Mouse (Mus musculus): ENCODE measurements around the gene Gramd1b.

Gramd1b gene

DNA sequence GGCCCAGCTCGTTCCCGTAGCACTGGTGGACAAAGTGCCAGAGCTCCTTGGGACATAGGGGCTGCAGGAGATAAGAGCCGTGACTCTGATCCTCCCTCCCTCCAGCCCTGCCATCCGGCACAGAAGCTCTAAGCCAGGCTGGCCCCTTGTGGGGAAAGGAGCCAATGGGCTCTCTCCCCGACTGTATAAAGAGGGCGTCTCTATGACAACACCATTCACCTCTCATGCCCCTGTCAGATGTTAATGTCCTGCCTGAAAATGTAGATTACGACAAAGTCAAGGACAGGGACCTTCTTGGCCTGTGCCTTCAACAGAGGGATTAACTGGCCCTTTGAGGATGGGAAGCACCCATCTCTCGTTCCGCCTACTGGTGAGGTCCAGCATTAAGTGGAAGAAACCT is 219.4 kb downstream of the Gramd1b start:
- no peak for DNase-seq (ENCODE audit: low spot score in 2 of 2)

DNA sequence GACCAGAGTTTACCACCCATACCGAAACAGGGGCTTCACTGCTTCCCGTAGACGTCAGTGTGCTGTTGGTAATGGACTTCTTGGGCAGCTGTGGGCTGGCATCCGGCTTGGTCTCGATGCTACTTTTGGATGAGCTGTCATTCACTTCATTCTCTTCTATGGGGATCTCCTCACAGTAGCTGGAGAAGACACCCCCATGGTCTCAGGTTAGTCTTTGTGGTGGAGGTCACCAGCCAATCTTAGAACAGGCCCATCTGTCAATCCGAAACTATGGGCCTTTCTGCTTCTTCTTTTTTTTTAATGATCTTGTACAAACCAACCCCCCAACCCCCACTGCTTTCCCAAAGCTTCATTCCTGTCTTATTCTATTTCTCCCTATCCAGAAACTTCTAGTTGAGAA is 221.3 kb downstream of the Gramd1b start:
- DNase-seq (ENCODE audit: low spot score in 2 of 2): no peak

DNA sequence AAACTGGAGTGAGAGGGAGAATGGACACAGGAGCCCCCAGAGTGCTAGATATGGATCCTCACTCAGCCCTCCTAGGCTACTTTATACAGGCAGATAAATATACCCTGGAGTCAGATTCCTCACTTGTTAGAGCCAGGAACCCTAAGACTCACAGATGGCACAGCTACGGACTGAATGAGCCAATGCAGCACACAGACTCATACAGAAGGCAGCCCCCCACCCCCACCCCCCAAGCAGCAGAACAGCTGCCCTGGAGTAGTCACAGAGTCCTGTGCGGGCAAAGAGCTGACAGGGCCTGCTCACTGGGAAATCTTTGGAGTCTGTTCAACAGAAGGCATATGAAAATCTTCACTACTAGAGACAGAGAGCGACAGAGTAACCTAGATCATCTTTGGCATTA is 223.9 kb downstream of the Gramd1b start:
- no peak for DNase-seq (ENCODE audit: low spot score in 2 of 2)

DNA sequence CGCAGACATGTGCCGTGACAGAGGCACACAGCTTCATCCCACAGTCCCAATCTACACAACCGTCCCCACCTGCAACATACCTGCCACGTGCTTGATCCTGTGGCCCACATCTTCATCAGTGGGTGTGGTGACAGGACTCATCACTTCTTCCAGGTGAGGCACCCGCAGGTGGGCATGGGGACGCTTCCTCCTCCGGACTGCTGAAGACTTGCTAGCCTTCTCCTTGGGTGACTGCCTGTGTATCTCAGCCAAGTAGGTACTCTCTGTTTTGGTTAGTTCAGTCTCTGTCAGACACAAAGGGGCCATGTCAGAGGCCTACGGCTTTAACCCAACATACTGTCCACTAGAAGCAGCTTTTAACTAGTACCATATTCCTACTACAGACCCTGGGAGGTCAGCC is 226.9 kb downstream of the Gramd1b start:
- DNase-seq (ENCODE audit: low spot score in 2 of 2): no peak

DNA sequence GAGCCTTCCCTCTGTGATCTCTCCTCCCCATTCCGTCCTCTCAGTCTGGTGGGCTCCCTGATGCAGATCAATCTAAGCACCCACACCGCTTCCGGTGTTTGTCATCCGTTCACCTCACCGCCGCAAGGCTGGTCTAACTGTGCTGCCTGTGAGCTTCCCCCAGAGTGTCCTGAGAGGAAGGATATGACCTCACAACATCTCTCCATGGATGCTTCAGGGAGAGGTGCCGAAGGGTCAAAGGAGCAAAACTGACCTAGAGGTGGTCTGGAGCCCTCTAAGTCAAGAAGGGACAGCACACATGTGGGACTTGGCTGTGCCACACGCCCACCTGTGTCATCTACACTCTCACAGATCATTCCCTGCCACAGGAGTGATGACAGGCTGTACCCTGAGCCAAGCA is 228.8 kb downstream of the Gramd1b start:
- no peak for DNase-seq (ENCODE audit: low spot score in 2 of 2)

DNA sequence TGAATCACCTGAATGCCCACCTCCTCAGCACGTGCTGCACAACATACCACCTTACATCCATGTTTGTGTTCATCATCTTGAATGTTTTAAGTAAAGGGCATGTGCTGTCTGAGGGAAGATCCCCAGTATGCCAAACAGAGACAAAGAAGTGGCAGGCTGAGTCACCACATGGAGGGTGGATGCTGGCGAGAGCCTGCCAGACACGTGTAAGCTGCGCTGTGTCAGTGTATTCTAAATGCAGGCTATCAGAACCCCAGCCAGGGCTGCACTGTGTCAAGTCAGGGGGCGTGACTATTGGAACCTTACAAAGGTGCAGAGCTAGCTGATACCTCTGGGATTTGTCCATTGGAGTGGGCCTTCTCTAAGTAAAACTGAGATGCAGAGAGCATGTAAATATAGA is 229.7 kb downstream of the Gramd1b start:
- no peak for DNase-seq (ENCODE audit: low spot score in 2 of 2)

DNA sequence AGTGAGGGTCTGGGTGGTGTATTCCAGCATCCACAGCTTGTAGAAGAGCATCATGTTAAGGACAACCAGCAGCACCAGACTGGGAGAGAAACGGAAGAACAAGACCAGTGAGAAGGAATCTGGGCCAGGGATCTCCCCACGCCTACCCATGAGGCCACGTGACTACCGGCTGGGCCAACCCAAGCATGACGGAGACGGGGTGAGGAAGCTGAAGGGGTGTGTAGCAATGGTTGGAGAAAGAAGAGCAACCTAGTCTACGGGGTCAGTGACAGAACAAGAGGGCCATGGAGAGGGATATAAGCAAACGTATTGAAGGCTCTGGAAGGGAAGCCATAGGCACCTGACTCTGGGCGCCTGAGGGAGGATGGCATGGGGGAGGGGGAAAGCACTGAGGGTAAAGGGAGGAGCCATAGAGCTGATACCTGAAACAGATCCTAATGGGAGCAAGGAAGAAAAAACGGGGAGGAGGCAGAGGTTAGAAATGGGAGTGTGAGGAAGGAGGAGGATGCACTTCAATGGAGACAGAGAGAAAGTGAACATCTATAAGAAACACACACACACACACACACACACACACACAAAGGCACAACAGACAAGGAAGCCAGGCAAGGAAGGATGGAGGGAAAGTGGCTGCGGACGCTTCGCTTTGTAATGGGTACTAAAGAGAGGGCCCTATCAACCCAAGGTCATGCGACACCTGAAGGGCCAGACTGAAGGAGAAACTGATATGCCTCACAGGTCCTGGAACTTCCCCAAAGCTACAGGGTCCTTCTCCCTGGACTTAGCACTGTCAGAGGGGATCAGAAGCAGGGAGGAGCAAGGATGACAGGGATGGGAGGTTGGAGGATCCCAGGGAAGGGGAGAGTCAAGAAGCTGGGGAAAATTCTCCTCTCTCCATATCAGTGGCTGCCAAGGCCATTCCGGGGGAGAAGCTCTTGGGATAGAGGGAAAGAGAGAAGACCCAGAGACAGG is 230.9 kb downstream of the Gramd1b start:
- DNase-seq (ENCODE audit: low spot score in 2 of 2): no peak

DNA sequence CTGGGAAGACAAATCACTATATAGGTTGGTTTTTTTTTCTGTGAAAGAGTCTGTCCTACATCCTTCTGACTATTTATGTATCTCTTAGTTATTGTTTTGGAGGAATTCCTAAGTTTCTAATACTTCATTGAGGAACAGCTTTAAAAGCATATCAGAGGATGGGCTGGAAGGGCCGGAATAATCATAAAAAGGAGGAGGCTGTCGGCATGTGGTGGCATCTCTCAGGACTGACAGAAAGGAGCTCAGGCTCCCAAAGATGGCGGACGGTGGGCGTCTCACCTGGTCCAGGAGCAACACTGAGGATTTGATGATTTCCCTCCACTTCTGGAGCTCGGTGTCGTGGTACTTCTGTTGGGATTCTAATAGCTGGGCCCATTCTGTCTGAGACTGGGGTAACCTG is 231.9 kb downstream of the Gramd1b start:
- no peak for DNase-seq (ENCODE audit: low spot score in 2 of 2)

DNA sequence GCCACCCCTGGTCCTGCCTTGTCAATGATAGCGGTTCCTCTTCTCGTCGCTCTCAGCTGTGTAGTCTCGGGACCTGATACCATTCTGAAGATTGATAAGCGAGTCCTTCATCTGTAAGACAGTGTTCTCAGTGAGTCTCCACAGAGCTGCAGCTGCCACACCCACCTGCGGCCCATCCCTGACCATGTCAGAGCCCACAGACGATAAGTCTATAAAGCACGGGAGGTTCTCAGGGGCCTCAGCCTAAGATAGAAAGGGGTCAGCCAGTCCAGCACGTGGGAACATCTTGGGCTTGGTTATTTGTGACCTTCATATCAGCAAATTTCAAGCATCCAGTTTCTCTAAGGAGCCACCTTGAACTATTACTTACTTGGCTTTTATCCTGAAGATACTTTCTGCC is 233.2 kb downstream of the Gramd1b start:
- DNase-seq (ENCODE audit: low spot score in 2 of 2): no peak

DNA sequence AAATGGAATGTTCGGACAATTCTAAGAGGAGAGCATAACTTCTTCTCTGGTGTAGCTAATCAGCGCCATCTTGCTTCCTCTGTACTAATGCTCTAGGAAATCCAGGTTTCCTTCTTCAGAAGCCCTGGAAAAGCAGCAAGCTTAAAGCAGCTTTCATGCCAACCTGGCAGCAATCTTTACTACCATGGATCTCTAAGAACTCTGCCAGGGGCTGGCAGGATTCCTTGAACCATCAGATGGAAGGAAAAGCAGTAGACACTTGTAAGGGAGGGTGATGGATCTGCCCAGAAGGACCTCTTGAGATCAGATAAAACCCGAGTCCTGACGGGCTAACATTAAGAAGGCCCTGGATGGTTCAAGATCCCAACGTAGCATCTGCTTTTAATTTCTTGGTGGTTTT is 234.9 kb downstream of the Gramd1b start:
- no peak for DNase-seq (ENCODE audit: low spot score in 2 of 2)

DNA sequence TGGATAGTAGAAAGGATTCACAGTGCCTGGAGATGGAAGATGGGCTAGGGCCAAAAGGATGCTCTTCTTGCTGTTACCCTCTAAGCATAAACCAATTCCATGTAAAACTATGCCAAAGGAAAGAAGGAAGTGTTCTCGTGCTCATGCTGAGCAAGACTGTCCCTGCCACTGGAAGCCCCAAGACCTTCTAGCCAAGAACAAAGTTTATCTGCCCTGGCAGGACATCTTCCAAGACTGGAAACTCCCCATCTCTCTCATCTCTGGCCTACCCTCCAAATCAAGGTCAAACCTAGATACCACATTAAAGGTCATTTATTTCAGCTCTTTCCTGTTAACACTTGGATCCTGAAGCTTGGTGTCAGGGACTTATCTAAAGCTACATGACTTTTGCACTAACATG is 236.3 kb downstream of the Gramd1b start:
- DNase-seq (ENCODE audit: low spot score in 2 of 2): no peak

DNA sequence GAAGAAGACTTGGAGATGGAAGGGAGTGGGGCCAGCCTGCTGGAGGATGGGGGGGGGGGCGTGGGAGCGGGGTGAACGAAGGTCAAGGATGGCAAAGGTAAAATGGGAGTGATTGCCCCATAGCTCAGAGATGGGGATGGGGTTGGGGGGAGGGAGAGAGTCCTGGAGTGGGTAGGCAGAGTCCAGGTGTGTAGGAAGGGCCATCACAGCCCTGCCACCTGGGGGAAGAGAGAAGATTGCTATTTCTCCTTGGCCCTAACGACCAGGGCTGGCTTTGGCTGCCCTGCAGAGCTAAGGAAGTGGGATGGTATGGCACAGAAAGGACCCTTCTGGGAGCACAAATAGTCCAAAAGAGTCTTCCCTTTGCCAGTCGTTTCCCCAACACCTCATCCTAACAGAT is 237.0 kb downstream of the Gramd1b start:
- DNase-seq (ENCODE audit: low spot score in 2 of 2): no peak

DNA sequence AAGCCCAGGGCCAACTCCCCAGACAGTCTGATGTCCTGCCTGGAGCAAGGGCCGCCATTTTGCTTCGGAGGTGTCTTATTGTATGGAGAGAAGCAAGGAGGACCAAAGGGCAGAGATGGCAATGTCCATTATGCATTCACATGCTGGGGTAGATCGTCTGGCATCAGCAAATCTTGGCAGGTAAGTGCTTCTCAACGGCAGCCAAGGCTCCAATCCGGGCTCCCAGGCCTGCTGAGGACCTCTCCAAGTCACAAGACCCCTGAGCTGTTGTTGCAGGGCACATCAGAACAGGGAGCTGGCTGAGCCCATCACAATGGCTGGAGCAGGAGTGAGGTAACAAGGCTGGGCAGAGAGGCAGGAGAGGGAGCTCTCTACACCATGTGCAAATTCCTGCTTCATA is 237.4 kb downstream of the Gramd1b start:
- DNase-seq (ENCODE audit: low spot score in 2 of 2): no peak

DNA sequence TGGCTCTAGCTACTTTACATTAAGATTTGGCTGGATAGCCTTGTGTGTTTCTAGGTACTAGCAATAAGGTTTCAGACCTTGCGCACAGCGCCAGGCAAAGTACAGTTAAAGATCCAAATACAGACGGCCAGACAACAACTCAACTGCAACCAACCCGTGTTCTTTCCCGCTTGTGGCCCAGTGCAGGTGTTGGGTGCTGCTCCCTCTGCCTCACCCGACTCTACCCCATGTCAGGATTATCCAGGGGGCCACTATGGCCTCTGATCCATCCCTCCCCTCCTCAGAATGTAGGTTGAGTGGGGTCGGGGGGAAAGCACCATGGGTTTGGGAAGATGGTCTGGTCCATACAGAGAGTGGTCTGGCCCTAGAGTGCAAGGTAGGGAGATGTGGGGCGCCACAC is 237.9 kb downstream of the Gramd1b start:
- no peak for DNase-seq (ENCODE audit: low spot score in 2 of 2)

DNA sequence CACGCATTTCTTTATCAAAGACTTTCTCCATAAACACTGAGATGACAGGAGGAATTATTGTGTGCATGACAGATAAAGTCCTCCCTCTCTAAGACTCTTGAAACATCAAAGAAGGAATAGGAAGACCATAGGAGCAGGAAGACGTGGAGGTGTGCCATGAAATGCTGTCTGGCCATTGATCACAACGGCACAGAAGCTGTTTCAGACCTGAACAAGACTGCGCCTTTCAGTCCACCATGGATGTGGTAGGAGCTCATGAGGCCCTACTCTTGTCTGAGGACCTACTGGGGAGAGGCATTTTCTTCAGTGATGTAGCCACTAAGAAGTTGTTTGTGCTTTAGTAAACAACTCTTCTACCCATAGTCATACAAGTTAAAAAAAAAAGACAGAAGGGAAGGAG is 238.7 kb downstream of the Gramd1b start:
- DNase-seq (ENCODE audit: low spot score in 2 of 2): no peak

DNA sequence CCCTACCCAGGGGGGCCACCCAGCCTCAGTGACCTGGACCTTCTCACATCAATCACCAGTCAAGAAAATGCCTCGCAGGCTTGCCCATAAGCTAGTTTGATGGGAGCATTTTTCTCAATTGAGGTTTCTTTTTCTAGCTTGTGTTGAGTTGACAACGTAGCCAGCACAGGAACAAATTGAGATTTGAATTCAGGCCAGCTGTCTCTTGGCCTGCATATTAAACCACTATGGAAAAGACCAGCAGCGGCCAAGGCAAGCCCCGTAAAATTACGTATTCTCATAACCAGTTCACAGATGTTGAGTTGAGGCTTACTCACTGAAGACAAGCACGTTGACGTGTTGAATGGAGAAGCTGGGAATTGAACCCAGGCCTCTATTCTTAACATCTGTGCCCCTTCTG is 248.2 kb downstream of the Gramd1b start:
- no peak for DNase-seq (ENCODE audit: low spot score in 2 of 2)

DNA sequence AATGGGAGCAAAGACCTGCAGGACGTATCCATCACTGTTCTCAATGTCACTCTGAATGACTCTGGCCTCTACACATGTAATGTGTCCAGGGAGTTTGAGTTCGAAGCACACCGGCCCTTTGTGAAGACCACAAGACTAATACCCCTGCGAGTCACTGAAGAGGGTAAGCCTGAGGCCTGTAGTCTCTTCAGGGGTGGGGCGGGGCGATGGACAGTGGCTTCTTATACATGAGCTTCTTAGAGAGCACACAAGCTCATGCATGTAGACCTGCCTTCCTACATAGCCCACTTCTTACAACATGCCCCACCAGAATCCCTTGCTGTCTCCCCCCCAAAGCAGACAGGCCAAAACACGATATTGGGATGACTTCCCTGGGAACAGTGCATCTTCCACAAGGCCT is 251.7 kb downstream of the Gramd1b start:
- DNase-seq (ENCODE audit: low spot score in 2 of 2): no peak

DNA sequence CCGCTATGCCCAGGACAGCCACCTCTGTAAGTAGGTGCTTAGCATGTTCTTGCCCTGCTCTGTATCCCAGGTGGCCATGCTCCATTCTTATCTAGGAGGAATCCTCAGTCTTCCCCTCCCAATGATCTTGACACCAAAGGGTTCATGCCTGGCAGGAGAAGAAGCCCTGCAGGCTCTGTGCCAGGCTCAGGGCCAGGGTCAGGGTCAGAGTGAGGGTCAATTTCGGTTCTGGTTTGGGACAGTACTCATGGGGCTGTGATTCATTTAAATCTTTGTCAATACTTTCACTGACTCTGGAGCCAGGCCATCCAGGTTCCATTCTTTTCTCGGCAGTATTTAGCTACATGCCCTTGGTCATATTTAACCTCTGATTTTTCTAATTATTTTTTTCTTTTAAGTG is 253.5 kb downstream of the Gramd1b start:
- DNase-seq (ENCODE audit: low spot score in 2 of 2): no peak

DNA sequence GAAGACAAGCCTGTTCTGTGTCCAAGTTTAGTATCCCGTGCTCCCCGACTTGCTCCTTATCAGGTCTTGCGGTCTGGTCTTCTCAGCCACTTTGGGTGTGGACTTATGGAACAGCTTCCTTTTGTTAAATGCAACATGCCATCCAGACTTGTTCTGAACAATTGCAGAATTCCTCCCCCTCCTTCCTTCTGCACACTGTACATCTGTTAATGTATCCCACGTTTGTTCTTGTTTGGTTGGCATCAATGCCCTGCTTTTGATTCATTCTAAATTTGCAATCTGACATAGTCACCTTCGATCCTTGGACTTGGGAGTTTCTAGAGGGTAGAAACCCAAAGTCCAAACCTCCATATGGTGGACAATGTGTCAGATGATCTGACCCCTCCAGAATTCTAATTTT is 255.3 kb downstream of the Gramd1b start:
- DNase-seq (ENCODE audit: low spot score in 2 of 2): no peak

DNA sequence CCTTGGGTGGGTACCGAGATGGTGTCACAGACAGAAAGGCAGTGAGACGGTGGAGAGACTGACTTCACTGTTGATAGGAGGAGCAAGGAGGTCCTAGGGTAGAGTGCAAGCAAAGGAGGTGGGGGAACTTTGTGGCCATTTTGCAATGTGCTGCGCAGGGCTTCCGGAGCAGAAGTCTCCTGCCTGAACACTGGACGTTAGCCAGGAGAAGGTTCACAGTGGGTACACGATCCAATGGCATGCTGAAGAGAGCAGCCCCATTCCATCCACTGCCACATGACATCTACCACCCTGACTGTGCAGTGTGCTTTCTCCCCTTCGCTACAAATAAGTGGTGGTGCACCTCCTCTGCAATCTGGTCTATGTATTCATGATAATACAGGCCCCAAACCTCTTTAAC is 258.4 kb downstream of the Gramd1b start:
- no peak for DNase-seq (ENCODE audit: low spot score in 2 of 2)

DNA sequence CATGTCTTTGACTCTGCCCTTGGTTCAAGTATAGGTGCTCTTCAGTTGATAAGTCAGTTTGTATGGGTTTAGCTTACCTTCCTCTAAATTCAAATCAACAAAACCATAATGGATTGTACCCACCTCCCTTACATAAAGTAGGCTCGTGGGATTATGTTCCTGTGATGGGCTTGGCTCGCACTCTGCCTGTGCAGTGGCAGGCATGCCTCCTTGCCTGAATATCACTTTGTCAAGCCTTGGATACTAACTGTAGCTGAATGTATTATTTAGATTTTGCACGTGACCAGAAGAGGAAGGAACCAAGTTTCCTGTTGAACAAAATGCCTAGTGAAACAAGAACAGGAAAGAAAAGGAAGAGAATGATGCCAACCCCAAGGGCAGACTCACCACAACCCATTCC is 260.1 kb downstream of the Gramd1b start:
- DNase-seq (ENCODE audit: low spot score in 2 of 2): no peak

DNA sequence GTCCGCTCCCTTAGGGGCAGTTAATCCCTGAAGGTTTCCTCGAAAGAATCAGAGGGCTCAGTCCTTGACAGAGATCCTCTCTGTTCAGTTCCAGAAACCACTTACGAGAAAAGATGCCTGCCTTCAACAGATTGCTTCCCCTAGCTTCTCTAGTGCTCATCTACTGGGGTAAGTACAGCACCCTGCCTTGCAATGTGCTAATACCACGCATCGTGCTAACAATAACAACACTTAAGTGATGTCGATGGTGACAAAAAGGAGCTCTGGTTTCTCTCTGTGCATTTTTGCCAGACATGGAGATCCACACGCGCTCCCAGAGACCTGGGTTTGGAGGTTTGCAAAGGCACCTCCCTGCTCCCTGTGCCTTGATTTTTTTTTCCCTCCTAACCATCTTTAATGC is 261.3 kb downstream of the Gramd1b start:
- DNase-seq (ENCODE audit: low spot score in 2 of 2): no peak

DNA sequence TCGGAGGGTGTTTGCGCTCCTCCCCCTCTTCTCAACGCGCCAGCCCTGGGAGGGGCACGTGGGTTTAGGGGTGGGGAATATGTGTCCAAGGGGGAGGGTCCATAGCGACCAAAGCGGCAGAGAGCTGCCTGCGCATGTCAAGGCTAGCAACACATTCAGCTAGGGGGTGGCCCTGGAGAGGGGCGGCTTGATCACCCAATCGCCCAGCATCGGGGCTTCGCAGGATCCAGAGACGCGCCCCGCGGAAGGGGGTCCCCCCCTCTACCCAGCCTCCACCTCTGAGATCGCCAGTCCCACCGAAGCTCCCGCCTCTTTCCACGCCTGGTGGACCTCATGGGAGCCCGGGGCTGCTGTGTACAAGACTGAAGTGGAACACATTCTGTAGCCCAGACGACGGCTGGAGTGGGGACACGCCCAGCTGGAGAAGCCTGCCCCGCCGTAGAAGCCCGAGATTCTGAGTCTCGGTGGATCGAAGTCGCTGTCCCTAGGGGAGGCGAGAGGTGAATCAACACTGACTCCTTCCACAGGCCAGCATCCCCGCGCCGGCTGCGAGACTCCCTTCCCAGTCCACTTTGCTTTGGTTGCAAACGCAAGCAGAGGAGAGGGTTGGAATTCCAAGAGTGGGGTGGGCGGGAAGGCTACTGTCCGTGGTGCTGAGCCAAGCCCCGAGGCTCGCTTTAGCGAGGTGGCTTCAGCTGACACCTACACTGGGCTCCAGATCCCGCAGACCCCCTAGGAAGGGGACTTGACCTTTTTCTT is 261.9 kb downstream of the Gramd1b start, which contains the start of gene Scn3b:
Scn3b (plus strand) TSS at position 115 of the 759 bp plus-strand sequence.
- peak; percentile 22 to 45 for DNase-seq (ENCODE audit: low spot score in 2 of 2)

Measured in natural killer cell, adult 2 months (primary cell).